Mouse (Mus musculus): Measurements from ENCODE around the gene Bhlhe41. TPM values are rescaled to one million over a fixed set of nuclear protein-coding genes. Genes with fewer than 3 reads are reported as not detected.
A peak's percentile ranks its signal among the peaks of the same experiment; 100 is the strongest.

The Bhlhe41 gene
- polyA plus RNA-seq, 1 experiment = 9.3 TPM

DNA sequence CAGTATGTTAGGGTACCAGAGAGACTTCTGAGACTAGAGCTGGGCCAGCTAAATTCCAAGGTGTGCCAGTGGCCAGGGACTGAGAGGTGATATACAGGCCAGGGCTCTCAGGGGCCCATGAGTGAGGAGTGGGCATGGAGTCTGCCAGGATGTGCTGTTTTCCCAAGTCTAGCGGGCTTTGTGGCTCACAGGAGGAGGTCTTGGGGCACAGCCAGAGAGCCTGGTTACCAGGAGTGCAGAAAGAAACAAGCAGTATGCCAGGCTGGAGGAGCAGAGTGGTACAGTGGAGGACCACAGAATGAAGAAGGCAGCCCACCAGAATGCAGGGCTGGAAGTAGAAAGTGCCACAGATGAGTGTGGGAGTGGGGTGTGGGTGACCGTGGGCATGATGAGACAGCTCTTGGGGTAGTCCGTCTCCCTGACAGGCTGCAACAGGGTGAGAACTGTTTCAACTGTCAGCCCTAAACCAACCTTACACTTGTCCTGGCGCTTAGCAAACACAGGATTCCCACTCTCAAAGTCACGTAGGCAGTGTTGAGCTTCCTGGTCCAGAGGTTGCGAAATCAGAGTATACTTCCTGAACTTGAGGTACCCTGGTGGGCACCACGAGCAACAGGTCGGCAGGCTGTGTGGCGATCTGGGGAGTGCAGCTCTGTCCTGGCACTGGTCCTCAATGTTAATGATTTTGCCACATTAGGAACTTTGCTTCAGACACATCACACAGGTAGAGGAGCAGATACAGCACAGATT, 11.8 kb upstream of the Bhlhe41 start:
- no peak overlapping the region for H3K27ac ChIP-seq (ENCODE audit: insufficient read depth, low read length)
- no peak overlapping the region for H3K4me3 ChIP-seq (ENCODE audit: insufficient read depth, low read length)
- TF ChIP-seq POLR2A (IDR thresholded peaks at IDR 0.05; ENCODE audit: low read depth, low read length) = no peak
- TF ChIP-seq CTCF (IDR thresholded peaks at IDR 0.05; ENCODE audit: borderline replicate concordance, insufficient read depth, low read length) = no peak
- no peaks in the 10 kb centered on the region for H3K4me1 ChIP-seq (ENCODE audit: control insufficient read depth, insufficient read depth, low read length)

DNA sequence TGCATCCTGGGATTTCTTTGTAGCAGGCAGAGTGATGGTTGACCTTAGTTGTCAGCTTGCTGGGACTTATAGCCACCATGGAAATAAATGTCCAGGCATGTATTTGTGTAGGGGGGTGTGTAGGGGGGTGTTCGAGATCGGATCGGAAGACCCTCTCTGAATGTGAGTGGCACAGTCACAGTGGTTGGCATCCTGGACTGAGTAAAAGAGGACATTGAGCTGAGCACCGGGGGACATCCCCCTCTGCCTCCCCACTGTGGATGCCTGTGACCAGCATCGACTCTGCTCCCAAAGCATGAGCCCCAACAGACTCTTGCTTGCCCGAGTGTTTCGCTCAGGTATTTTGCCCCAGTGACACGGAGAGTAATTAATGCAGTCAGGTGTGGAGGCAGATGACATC, 8.0 kb upstream of the Bhlhe41 start:
- TF ChIP-seq POLR2A (IDR thresholded peaks at IDR 0.05; ENCODE audit: low read depth, low read length) (no peak), CTCF (IDR thresholded peaks at IDR 0.05; ENCODE audit: borderline replicate concordance, insufficient read depth, low read length) (no peak)
- Histone ChIP-seq H3K4me3 (ENCODE audit: insufficient read depth, low read length) (no peak overlapping the region), H3K27ac (ENCODE audit: insufficient read depth, low read length) (no peak overlapping the region), H3K4me1 (ENCODE audit: control insufficient read depth, insufficient read depth, low read length) (no peaks in the 10 kb centered on the region)

DNA sequence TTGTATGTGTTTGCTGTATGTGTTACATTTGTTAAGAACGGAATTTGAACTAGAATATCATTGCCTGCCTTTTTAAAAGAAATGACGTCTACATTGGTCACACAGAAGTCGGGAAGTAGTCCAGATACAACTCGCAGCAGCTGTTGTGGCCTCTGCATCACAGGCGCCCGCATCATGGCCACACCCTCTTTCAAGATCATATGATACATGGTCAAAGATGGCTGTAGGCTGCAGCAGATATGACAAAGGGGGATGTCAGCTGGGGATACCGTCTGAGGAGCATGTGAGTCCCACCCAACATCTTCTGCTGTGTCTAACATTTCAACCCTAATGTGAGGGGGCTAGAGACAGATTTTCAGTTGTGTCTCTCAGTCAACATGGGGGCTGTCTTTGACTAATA, 6.7 kb upstream of the Bhlhe41 start:
- TF ChIP-seq POLR2A (IDR thresholded peaks at IDR 0.05; ENCODE audit: low read depth, low read length) (no peak), CTCF (IDR thresholded peaks at IDR 0.05; ENCODE audit: borderline replicate concordance, insufficient read depth, low read length) (no peak)
- Histone ChIP-seq H3K4me3 (ENCODE audit: insufficient read depth, low read length) (no peak overlapping the region), H3K4me1 (ENCODE audit: control insufficient read depth, insufficient read depth, low read length) (no peaks in the 10 kb centered on the region), H3K27ac (ENCODE audit: insufficient read depth, low read length) (no peak overlapping the region)

DNA sequence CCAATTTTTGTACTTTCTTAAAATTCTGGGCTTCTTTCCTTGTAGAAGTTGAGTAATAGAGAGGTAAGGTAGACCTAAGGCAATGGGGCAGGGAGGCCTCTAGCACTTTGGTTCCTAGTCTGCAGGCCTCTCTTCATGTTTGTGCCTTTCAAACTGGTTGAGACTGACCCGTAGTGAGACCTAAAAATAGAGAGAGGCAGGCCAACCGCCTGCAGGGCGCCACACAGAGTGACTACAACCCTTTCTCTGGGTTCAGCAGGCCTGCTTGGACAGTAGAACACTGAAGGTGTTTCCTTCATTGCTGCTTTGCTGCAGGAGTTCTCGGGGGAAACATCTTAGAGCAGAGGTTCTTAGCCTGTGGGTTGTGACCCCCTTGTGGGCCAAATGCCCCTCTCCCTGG, 5.6 kb upstream of the Bhlhe41 start:
- no peak overlapping the region for H3K4me3 ChIP-seq (ENCODE audit: insufficient read depth, low read length)
- H3K4me1 ChIP-seq (ENCODE audit: control insufficient read depth, insufficient read depth, low read length) = no peaks in the 10 kb centered on the region
- TF ChIP-seq CTCF (IDR thresholded peaks at IDR 0.05; ENCODE audit: borderline replicate concordance, insufficient read depth, low read length) (no peak), POLR2A (IDR thresholded peaks at IDR 0.05; ENCODE audit: low read depth, low read length) (no peak)
- no peak overlapping the region for H3K27ac ChIP-seq (ENCODE audit: insufficient read depth, low read length)

DNA sequence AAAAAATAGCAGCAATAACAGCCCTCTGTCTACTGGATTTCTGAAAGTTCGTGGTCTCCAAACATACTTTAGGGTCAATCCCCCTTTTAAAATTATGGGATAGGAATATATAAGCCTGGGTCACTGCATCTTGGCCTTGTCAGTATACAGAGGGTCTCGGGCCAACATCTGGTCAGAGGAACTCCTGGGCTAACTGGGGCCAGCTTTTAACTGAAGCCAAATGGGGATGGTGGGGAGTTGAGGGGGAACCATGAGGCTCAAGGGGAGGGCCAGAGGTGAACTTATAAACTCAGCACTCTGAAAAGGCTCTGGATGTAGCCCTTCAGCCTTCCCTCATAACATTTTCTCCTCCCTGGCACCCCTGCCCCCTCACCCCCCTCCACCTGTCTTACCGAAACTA, 1.8 kb upstream of the Bhlhe41 start:
- no peak overlapping the region for H3K27ac ChIP-seq (ENCODE audit: insufficient read depth, low read length)
- no peaks in the 10 kb centered on the region for H3K4me1 ChIP-seq (ENCODE audit: control insufficient read depth, insufficient read depth, low read length)
- no peak overlapping the region for H3K4me3 ChIP-seq (ENCODE audit: insufficient read depth, low read length)
- no peak for TF ChIP-seq CTCF (IDR thresholded peaks at IDR 0.05; ENCODE audit: borderline replicate concordance, insufficient read depth, low read length)
- no peak for TF ChIP-seq POLR2A (IDR thresholded peaks at IDR 0.05; ENCODE audit: low read depth, low read length)

DNA sequence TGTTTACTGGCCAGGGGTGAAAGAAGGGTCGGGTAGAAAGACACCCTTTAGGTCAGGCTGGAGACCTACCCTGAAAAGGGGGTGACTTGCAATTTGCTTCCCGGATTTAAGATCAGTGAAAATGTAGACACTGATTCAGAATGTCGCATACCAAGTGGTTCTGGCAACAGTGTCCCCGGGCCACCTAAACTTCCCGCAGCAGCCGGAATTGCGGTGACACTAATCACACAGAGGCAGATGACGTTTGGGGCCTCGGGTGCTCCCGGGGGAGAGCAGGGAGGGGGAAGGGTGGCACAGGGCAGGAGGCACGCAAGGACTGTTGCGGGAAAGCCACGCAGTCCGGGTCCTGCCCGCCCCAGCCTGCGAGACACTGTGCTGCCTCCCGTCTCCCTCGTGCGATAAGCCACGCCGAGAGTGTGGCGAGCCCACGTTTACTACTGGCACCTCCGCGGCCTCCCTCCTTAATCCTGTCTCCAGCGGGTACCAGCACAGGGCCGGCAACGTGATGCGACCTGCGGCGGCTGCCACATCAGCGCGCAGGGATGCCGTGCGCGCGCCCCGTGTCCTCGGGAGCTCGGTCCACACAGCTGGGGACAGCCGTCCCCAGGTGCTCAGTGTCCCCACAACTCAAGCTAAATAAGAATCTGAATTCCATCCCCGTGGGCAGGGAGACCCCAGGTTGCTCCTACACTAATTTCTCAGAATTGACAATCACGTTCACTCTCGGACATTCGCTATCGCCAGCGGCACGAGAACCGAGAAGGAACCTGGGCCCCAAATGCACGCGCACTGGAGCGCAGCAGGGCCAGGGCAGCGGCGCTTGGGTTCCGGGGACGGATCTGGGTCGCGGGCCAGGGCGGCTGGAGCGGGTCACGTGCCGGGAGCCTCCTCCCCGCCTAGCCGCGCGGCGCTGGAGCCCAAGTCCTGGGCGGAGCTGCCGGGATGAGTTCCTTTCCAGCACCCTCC, 811 bp upstream of the Bhlhe41 start:
- peak overlapping the region; percentile 28; the same call in 1 of the 2 replicates for H3K27ac ChIP-seq (ENCODE audit: insufficient read depth, low read length)
- TF ChIP-seq POLR2A (IDR thresholded peaks at IDR 0.05; ENCODE audit: low read depth, low read length) (peak; percentile 78), CTCF (IDR thresholded peaks at IDR 0.05; ENCODE audit: borderline replicate concordance, insufficient read depth, low read length) (no peak)
- no peaks in the 10 kb centered on the region for H3K4me1 ChIP-seq (ENCODE audit: control insufficient read depth, insufficient read depth, low read length)
- peak overlapping the region; percentile 47 for H3K4me3 ChIP-seq (ENCODE audit: insufficient read depth, low read length)

DNA sequence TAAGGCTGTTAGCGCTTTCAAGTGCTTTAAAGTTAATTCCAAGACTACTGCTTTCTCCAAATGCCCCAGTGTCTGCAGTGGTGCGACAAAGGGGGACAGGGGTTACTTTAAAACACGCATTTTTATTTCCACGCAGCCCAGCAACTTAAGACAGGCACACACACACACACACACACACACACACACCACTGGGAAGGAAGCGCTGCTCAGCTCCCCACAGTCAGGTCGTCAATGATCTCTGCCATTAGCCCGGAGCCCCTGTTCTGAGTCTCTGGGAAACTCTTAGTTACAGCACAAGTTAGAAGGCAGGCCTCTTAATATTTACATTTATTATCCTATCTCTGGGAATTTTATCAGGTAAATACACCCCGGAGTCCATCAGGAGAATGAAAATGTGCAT, 1.2 kb downstream of the Bhlhe41 start:
- TF ChIP-seq POLR2A (IDR thresholded peaks at IDR 0.05; ENCODE audit: low read depth, low read length) = no peak
- TF ChIP-seq CTCF (IDR thresholded peaks at IDR 0.05; ENCODE audit: borderline replicate concordance, insufficient read depth, low read length) = no peak
- no peak overlapping the region for H3K27ac ChIP-seq (ENCODE audit: insufficient read depth, low read length)
- H3K4me1 ChIP-seq (ENCODE audit: control insufficient read depth, insufficient read depth, low read length) = no peaks in the 10 kb centered on the region
- peak overlapping the region; percentile 47 for H3K4me3 ChIP-seq (ENCODE audit: insufficient read depth, low read length)

DNA sequence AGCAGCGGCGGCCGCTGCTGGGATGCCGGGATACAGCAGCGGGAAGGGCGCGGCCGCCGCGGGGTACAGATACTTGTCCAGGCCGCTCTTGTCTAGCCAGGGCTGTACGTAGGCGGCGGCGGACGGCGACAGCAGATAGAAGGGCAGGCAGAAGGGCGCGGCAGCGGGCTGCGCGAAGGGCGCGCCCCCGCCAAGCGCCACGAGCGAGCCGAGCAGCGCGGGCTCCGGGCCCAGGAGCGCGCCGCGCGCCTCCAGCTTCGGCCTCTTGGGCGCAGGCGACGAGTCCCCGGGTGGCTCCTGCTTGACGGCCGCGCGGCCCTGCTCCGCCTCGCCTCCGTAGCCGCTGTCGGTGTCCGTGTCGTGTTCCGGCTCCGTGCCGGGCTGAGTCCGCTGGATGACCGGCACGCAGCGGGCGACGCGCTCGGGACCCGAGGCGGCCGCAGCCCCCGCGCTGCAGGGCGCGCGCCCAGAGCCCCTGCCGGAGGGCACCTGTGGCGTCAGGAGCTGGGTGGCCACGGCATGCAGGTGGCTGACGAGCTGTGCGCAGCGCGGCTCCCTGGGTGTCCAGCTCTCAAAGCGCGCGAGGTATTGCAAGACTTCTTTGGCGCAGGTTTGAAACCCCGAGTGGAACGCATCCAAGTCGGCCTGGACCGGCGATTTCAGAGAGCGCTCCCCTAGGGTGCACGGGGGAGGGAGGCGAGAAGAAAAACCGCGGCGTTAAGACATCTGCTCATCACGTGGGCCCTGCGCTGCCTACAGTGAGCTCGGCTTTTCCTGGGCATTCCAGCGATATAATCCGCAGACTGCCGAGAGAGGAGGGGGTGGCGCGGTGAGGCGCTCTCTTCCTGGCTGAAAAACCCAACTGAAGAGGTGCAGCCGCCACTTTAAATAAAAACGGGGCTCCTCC, 2.0 kb downstream of the Bhlhe41 start:
- no peak for TF ChIP-seq CTCF (IDR thresholded peaks at IDR 0.05; ENCODE audit: borderline replicate concordance, insufficient read depth, low read length)
- no peak for TF ChIP-seq POLR2A (IDR thresholded peaks at IDR 0.05; ENCODE audit: low read depth, low read length)
- H3K4me3 ChIP-seq (ENCODE audit: insufficient read depth, low read length) = peak overlapping the region; percentile 47
- H3K27ac ChIP-seq (ENCODE audit: insufficient read depth, low read length) = 0 out of 2 replicates have a peak overlapping the region, but pooled peaks have one; percentile 12
- H3K4me1 ChIP-seq (ENCODE audit: control insufficient read depth, insufficient read depth, low read length) = no peaks in the 10 kb centered on the region

DNA sequence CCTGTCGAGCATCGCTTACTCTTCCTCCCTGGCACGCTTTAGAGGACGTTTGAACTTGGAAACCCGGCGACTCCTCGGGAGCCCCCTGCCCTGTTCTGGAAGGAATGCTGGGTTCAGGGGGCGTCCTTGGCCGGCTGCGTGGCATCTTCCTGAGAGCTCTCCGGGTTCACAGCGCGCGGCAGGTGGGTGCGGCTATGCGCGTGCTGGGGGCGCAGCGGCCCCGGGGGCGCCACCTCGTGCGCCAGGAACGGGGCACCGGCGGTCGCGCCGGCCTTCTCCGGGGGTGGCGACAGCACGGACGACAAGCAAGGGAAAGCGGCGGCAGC, 2.7 kb downstream of the Bhlhe41 start:
- H3K4me3 ChIP-seq (ENCODE audit: insufficient read depth, low read length) = peak overlapping the region; percentile 47
- H3K27ac ChIP-seq (ENCODE audit: insufficient read depth, low read length) = no peak overlapping the region
- TF ChIP-seq CTCF (IDR thresholded peaks at IDR 0.05; ENCODE audit: borderline replicate concordance, insufficient read depth, low read length) = no peak
- no peak for TF ChIP-seq POLR2A (IDR thresholded peaks at IDR 0.05; ENCODE audit: low read depth, low read length)
- H3K4me1 ChIP-seq (ENCODE audit: control insufficient read depth, insufficient read depth, low read length) = no peaks in the 10 kb centered on the region

All from embryonic fibroblast, embryonic 13.5 days (primary cell).